Mouse (Mus musculus) kidney, postnatal 0 days (tissue): ENCODE results near the gene Tspoap1. TPM values are rescaled to one million over a fixed set of nuclear protein-coding genes. Genes with fewer than 3 reads are reported as not detected.
A peak's percentile ranks its signal among the peaks of the same experiment; 100 is the strongest.

ENCODE experiments used
- ATAC-seq: fragments of 200-750 bp; cut with Nextera tagmentation; replicated peaks from 2 replicates; pipeline ENCODE4 v1.8.0; 2017; ENCODE audit warnings: low read depth, moderate number of reproducible peaks, moderate TSS enrichment, moderate library complexity; ENCODE audit not compliant: low FRiP score
- DNase-seq: peaks from one replicate; pipeline ENCODE4 v3.0.0-alpha.2; 2016; ENCODE audit warnings: low spot score
- H3K27ac ChIP-seq: fragments of 300-500 bp; sonication (generic); 2 replicates; pipeline ENCODE4 v1.5.1; 2014; ENCODE audit warnings: mild to moderate bottlenecking
- H3K27me3 ChIP-seq: fragments of 300-500 bp; sonication (generic); 2 replicates; pipeline ENCODE4 v1.6.1; 2014; ENCODE audit warnings: low read length, mixed read lengths; ENCODE audit not compliant: insufficient read depth
- H3K36me3 ChIP-seq: fragments of 300-500 bp; sonication (generic); 2 replicates; pipeline ENCODE4 v1.6.1; 2014; ENCODE audit warnings: low read length, mixed read lengths; ENCODE audit not compliant: insufficient read depth
- H3K4me1 ChIP-seq: fragments of 300-500 bp; sonication (generic); replicated peaks from 2 replicates; pipeline ENCODE4 v1.6.1; 2014; ENCODE audit warnings: antibody characterized with exemption, low read length, mixed read lengths; ENCODE audit not compliant: insufficient read depth
- H3K4me2 ChIP-seq: fragments of 300-500 bp; sonication (generic); 2 replicates; pipeline ENCODE4 v1.6.1; 2014; ENCODE audit warnings: mild to moderate bottlenecking, low read length, moderate library complexity, mixed read lengths
- H3K4me3 ChIP-seq: fragments of 300-500 bp; sonication (generic); replicated peaks from 2 replicates; pipeline ENCODE4 v1.5.1; 2014; ENCODE audit warnings: low read depth, low read length
- H3K9ac ChIP-seq: fragments of 300-500 bp; sonication (generic); 2 replicates; pipeline ENCODE4 v1.6.1; 2014; ENCODE audit warnings: low read depth, low read length
- H3K9me3 ChIP-seq: fragments of 300-500 bp; sonication (generic); replicated peaks from 2 replicates; pipeline ENCODE4 v1.6.1; 2016; ENCODE audit warnings: low read length, inconsistent platforms, mixed read lengths
- CTCF ChIP-seq: IDR thresholded peaks from 2 replicates; pipeline ENCODE4 v1.5.1; 2016; ENCODE audit warnings: antibody characterized with exemption, low read depth, mild to moderate bottlenecking, moderate library complexity
- whole genome bisulfite sequencing: fragments of 180-500 bp; shearing (Covaris S2); extraction: QIAGEN DNeasy Blood & Tissue Kit; methylation state at CpG from one replicate; pipeline ENCODE4 v1.1.7; 2014; 5-methylcytosine and 5-hydroxymethylcytosine counted together
- polyA plus RNA-seq: library from polyadenylated mRNA; unstranded; fragments of >200 nt; fragmentation: Nextera tagmentation; extraction: Ambion mirVana; gene quantifications from 2 replicates; pipeline ENCODE4 v1.2.1, GENCODE M21; 2015

Gene Tspoap1
- polyA plus RNA-seq = 1.9 and 2.5 TPM in 2 replicates

GRCm38 (mm10) chr11:87760301-87761081 is at the start of gene Tspoap1:
TSS of gene Tspoap1 (plus strand) at chr11:87760541.
- H3K4me2 ChIP-seq = no peak within 1 kb of the TSS

GRCm38 (mm10) chr11:87712188-87712587 is 48.2 kb upstream of the Tspoap1 start:
- Histone ChIP-seq H3K27ac (no peak overlapping the region), H3K4me3 (no peak overlapping the region), H3K9me3 (no peaks in the 10 kb centered on the region), H3K4me2 (no peak overlapping the region), H3K36me3 (no peaks in the 10 kb centered on the region), H3K4me1 (no peaks in the 10 kb centered on the region), H3K27me3 (no peaks in the 10 kb centered on the region), H3K9ac (no peak overlapping the region)
- 84% methylated on average over 4 of the region's 4 CpGs for WGBS
- no peak for DNase-seq
- TF ChIP-seq CTCF = no peak
- no peak for ATAC-seq

More at GRCm38 (mm10) chr11:87760301-87761081, at the start of gene Tspoap1:
- peaks cover 41% of the 10 kb centered on the region for H3K27me3 ChIP-seq
- no peaks in the 10 kb centered on the region for H3K36me3 ChIP-seq
- DNase-seq (no peak), ATAC-seq (no peak)
- WGBS = 10% methylated on average over 23 of the region's 23 CpGs
- H3K9me3 ChIP-seq = no peaks in the 10 kb centered on the region
- no peak for TF ChIP-seq CTCF
- H3K4me3 ChIP-seq = no peak within 1 kb of the TSS
- no peak within 1 kb of the TSS for H3K27ac ChIP-seq
- H3K4me1 ChIP-seq = peaks cover 12% of the 10 kb centered on the region; the same call in 1 of the 2 replicates
- no peak within 1 kb of the TSS for H3K9ac ChIP-seq

GRCm38 (mm10) chr11:87715999-87716398 is 44.3 kb upstream of the Tspoap1 start:
- ATAC-seq = no peak
- Histone ChIP-seq H3K27me3 (no peaks in the 10 kb centered on the region), H3K9me3 (no peaks in the 10 kb centered on the region), H3K4me1 (no peaks in the 10 kb centered on the region), H3K27ac (no peak overlapping the region), H3K4me2 (no peak overlapping the region), H3K36me3 (no peaks in the 10 kb centered on the region), H3K9ac (no peak overlapping the region), H3K4me3 (no peak overlapping the region)
- WGBS = 84% methylated on average over 4 of the region's 4 CpGs
- DNase-seq = no peak
- no peak for TF ChIP-seq CTCF

GRCm38 (mm10) chr11:87719526-87719925 is 40.8 kb upstream of the Tspoap1 start:
- Histone ChIP-seq H3K36me3 (no peaks in the 10 kb centered on the region), H3K9me3 (no peaks in the 10 kb centered on the region), H3K9ac (no peak overlapping the region), H3K27ac (no peak overlapping the region), H3K4me1 (no peaks in the 10 kb centered on the region), H3K27me3 (no peaks in the 10 kb centered on the region), H3K4me3 (no peak overlapping the region), H3K4me2 (no peak overlapping the region)
- WGBS = 84% methylated on average over 7 of the region's 7 CpGs
- ATAC-seq (no peak), DNase-seq (no peak)
- no peak for TF ChIP-seq CTCF

GRCm38 (mm10) chr11:87720324-87720723 is 40.0 kb upstream of the Tspoap1 start:
- Histone ChIP-seq H3K27ac (no peak overlapping the region), H3K4me1 (no peaks in the 10 kb centered on the region), H3K9me3 (no peaks in the 10 kb centered on the region), H3K36me3 (no peaks in the 10 kb centered on the region), H3K4me2 (no peak overlapping the region), H3K9ac (no peak overlapping the region), H3K4me3 (no peak overlapping the region), H3K27me3 (no peaks in the 10 kb centered on the region)
- no peak for DNase-seq
- peak; percentile 40; the same call in 1 of the 2 replicates for TF ChIP-seq CTCF
- no peak for ATAC-seq
- 57% methylated on average over 9 of the region's 9 CpGs for WGBS

- Histone ChIP-seq H3K4me2 (no peak overlapping the region), H3K27ac (no peak overlapping the region), H3K4me3 (no peak overlapping the region), H3K36me3 (no peaks in the 10 kb centered on the region), H3K9me3 (no peaks in the 10 kb centered on the region), H3K27me3 (no peaks in the 10 kb centered on the region), H3K9ac (no peak overlapping the region), H3K4me1 (no peaks in the 10 kb centered on the region)
- TF ChIP-seq CTCF = no peak
- DNase-seq (no peak), ATAC-seq (no peak)
- 52% methylated on average over 9 of the region's 9 CpGs for WGBS
These were observed 39.5 kb upstream of the Tspoap1 start for GRCm38 (mm10) chr11:87720839-87721238.
